Mouse (Mus musculus) olfactory bulb, adult 2 months (tissue): ENCODE data around the gene Mal. TPM values are rescaled to one million over a fixed set of nuclear protein-coding genes. Genes with fewer than 3 reads are reported as not detected.

Experiments
- H3K27ac ChIP-seq: fragments of 200-500 bp; 2 replicates; pipeline ENCODE4 v1.5.1; 2012; ENCODE audit warnings: low read depth, low read length; ENCODE audit not compliant: insufficient read depth
- H3K4me1 ChIP-seq: fragments of 200-500 bp; 2 replicates; pipeline ENCODE4 v1.6.1; 2012; ENCODE audit warnings: low read length; ENCODE audit not compliant: control insufficient read depth, insufficient read depth
- H3K4me3 ChIP-seq: fragments of 200-500 bp; 2 replicates; pipeline ENCODE4 v1.5.1; 2012; ENCODE audit warnings: mild to moderate bottlenecking, low read depth, low read length, moderate library complexity; ENCODE audit not compliant: insufficient read depth
- CTCF ChIP-seq: fragments of 200-500 bp; IDR thresholded peaks from 2 replicates; pipeline ENCODE4 v1.5.1; 2012; ENCODE audit warnings: low read depth, mild to moderate bottlenecking, low read length, moderate library complexity; ENCODE audit not compliant: insufficient read depth
- POLR2A ChIP-seq: fragments of 200-500 bp; IDR thresholded peaks from 2 replicates; pipeline ENCODE4 v1.6.1; 2012; ENCODE audit warnings: mild to moderate bottlenecking, low read depth, low read length, moderate library complexity; ENCODE audit not compliant: insufficient read depth
- WGBS: fragments of 180-500 bp; shearing (Covaris S2); methylation state at CpG from one replicate; pipeline ENCODE4 v1.1.7; 2018; 5-methylcytosine and 5-hydroxymethylcytosine counted together
- polyA plus RNA-seq: library from polyadenylated mRNA; stranded (reverse); fragments of >200 nt; gene quantifications from 2 replicates; pipeline ENCODE4 v1.2.4, GENCODE M21; 2012; ENCODE audit warnings: low replicate concordance; ENCODE audit not compliant: missing spikeins, insufficient read depth, insufficient read length

Mal gene
- polyA plus RNA-seq: not detected in 2 replicates

GRCm38 (mm10) chr2:127656086-127656720 lies at the start of gene Mal:
TSS of gene Mal (minus strand) at chr2:127656695.
- Histone ChIP-seq H3K4me3 (peak within 1 kb of the TSS; percentile 37), H3K27ac (no peak within 1 kb of the TSS), H3K4me1 (peaks cover 7% of the 10 kb centered on the region)
- WGBS: 1% methylated on average over 43 of the region's 43 CpGs
- TF ChIP-seq CTCF: no peak
- 0 out of 2 replicates have a peak, but pooled peaks have one; percentile 2 for TF ChIP-seq POLR2A

DNA sequence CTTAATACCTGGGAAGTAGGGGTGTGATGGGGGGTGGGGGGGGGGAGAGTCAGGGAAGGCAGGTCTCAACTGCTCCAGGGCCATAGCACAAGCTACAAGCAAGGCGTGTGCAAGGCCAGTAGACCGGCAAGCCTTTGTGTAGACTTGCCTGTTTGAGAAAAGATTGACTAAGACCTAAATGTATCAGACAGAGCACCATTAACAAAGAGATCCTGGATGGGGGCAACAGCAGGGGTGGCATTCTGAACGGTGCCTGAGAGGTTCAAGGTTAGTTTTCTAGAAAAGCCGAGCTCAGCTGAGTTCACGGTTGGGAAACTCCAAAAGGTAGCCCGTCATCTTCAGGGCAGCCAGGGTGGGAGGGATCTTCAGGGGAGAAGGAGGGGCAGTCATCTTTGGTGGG lies 48.8 kb upstream of the Mal start:
- H3K4me1 ChIP-seq: no peaks in the 10 kb centered on the region
- H3K27ac ChIP-seq: no peak overlapping the region
- TF ChIP-seq POLR2A: no peak
- TF ChIP-seq CTCF: no peak
- H3K4me3 ChIP-seq: no peak overlapping the region
- 83% methylated on average over 6 of the region's 6 CpGs for WGBS

GRCm38 (mm10) chr2:127689239-127689638 lies 32.7 kb upstream of the Mal start:
- Histone ChIP-seq H3K4me3 (no peak overlapping the region), H3K4me1 (no peaks in the 10 kb centered on the region), H3K27ac (no peak overlapping the region)
- 86% methylated on average over 4 of the region's 4 CpGs for WGBS
- TF ChIP-seq POLR2A (no peak), CTCF (no peak)

DNA sequence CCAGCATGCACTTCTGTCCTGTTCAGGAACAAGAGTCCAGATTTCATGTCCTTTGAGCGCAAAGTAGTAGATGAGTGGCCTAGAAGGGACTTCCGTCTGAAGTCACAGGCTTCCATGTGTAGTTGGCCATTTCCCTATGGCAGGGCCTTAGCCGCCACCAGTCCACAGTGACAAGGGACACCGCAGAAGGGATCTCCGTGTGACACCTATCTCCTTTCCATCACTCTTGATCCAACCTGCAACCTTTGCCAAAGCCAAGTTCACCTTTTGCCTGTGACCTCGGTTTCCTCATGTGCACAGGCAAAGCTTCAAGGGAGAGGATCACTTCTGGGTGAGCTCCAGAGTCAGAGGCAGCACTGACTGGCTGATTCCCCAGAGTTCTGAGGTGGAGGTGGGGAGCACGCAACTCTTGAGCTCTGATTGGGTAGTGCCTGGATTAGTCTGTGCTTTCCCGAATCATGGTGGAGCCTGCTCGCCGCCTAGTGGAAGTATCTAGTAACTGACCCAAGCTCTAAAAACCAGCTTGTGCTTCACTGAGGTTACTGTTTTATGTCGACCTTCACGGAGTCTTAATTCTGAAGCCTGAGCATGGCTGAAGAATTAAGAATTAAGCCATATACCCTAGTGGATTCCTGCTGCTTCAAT lies 27.3 kb upstream of the Mal start:
- H3K27ac ChIP-seq: no peak overlapping the region
- TF ChIP-seq POLR2A (no peak), CTCF (no peak)
- WGBS: 36% methylated on average over 12 of the region's 12 CpGs
- no peaks in the 10 kb centered on the region for H3K4me1 ChIP-seq
- H3K4me3 ChIP-seq: no peak overlapping the region

DNA sequence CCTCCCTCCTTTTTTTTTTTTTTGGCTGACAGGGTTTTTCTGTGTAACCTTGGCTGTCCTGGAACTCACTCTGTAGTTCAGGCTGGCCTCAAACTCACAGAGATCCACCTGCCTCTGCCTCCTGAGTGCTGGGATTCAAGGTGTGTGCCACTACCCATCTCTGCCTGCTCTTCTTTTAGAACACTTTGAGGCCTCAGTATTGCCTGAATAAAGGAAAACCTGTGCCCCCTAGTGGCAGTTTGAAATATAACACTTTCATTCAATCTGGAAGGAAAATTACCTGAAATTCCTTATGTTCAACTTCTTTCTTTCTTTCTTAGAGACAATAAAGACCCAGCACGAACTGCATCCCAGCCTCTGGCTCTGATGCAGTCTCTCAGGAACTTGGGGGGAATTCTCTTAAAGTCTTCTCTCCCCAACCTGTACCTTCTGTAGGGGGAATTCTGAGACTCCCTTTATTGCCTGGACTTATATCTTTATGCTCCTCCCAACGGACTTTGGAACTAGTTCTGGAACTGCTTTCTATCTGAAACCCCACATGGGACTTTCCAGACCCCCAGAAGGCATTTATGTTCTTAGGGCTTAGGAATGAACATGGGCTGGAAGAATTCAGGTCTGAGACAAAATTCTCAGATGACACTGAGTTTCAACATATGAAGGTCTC lies 11.5 kb upstream of the Mal start:
- no peak overlapping the region for H3K4me3 ChIP-seq
- WGBS: 20% methylated on average over 2 of the region's 2 CpGs
- no peak overlapping the region for H3K27ac ChIP-seq
- no peak for TF ChIP-seq CTCF
- TF ChIP-seq POLR2A: no peak
- no peaks in the 10 kb centered on the region for H3K4me1 ChIP-seq

- Histone ChIP-seq H3K4me1 (no peaks in the 10 kb centered on the region), H3K27ac (no peak overlapping the region), H3K4me3 (no peak overlapping the region)
- TF ChIP-seq POLR2A: no peak
- no peak for TF ChIP-seq CTCF
These were observed 10.5 kb upstream of the Mal start for GRCm38 (mm10) chr2:127667015-127667414.

- TF ChIP-seq CTCF: no peak
- TF ChIP-seq POLR2A: no peak
- 46% methylated on average over 2 of the region's 2 CpGs for WGBS
- no peak overlapping the region for H3K4me3 ChIP-seq
- H3K27ac ChIP-seq: no peak overlapping the region
- H3K4me1 ChIP-seq: no peaks in the 10 kb centered on the region
These were observed 6.2 kb upstream of the Mal start for GRCm38 (mm10) chr2:127662708-127663107.

GRCm38 (mm10) chr2:127655419-127655818 lies 1.1 kb downstream of the Mal start:
- WGBS: 14% methylated on average over 9 of the region's 9 CpGs
- Histone ChIP-seq H3K27ac (no peak overlapping the region), H3K4me1 (peaks cover 7% of the 10 kb centered on the region), H3K4me3 (peak overlapping the region; percentile 7; the same call in 1 of the 2 replicates)
- TF ChIP-seq CTCF: no peak
- no peak for TF ChIP-seq POLR2A

DNA sequence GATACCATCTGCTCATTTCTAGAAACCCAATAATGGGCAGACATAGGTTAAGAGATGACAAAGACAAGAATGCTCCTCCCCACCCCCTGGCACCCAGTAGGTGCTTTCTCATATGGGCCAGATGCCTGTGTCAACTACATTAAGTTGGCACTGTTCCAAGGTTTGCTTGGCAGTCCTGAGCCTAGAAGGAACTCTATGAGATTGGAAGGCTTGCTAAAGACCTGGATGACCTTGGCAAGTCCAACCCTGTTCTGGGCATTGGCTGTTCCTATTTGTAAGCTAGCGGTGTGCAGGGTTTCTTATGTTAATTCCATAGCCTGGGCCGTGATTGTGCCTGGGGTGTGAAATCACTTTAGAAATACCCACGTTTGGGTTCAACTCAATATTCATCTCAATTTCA lies 1.7 kb downstream of the Mal start:
- WGBS: 27% methylated on average over 3 of the region's 3 CpGs
- TF ChIP-seq CTCF (no peak), POLR2A (no peak)
- Histone ChIP-seq H3K27ac (no peak overlapping the region), H3K4me1 (peaks cover 7% of the 10 kb centered on the region), H3K4me3 (no peak overlapping the region)
